In the genomic region with DNA sequence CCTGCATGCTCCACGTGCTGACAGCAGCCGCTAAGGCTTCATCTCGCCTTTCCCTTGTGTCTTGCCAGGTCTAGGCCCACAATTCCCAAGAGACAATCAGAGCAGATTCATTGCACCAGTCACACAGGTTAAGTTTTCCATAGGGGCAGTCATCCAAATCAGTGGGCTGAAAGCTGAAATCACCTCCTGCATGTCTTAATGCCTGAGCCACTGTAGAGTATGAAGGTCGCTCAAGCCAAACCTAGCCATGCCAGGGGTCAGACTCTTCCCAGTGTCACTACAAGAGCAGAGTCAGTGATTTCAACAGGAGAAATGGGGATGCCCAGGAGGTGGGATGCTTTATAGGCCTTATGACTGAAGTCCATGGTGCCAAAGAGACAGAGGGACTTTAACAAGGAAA, we compare ENCODE assay signal across 22 mouse cellular contexts.
"Had no signal": no experiment of that assay in that cellular context is flagged by ENCODE, and none has a peak within 500 bp of the region (broad histone marks: within the 10 kb centered on the region; RNA-seq: fewer than 3 reads in every experiment).

No protein-coding gene starts in this region.

- H3K9me3 ChIP-seq: liver, embryonic 15.5 days; lung, embryonic 15.5 days; midbrain, embryonic 12.5 days; midbrain, embryonic 15.5 days; neural tube, embryonic 13.5 days; neural tube, embryonic 15.5 days had no signal

- ATAC-seq: liver, postnatal 0 days; lung, postnatal 0 days; midbrain, embryonic 15.5 days had no signal

- H3K9ac ChIP-seq: liver, embryonic 15.5 days; liver, postnatal 0 days; lung, embryonic 15.5 days; midbrain, embryonic 12.5 days; midbrain, embryonic 15.5 days; neural tube, embryonic 13.5 days; neural tube, embryonic 15.5 days had no signal

- H3K4me2 ChIP-seq: liver, embryonic 15.5 days; lung, embryonic 15.5 days; midbrain, embryonic 12.5 days; midbrain, embryonic 15.5 days; neural tube, embryonic 13.5 days; neural tube, embryonic 15.5 days had no signal

- H3K27ac ChIP-seq: liver, embryonic 15.5 days; lung, embryonic 15.5 days; macrophage; midbrain, embryonic 12.5 days; midbrain, embryonic 15.5 days; neural tube, embryonic 13.5 days; neural tube, embryonic 15.5 days had no signal

- H3K4me1 ChIP-seq: liver, embryonic 15.5 days; lung, embryonic 15.5 days; megakaryocyte, embryonic 14.5 days had no signal

- H3K27me3 ChIP-seq: liver, embryonic 15.5 days; lung, embryonic 15.5 days; megakaryocyte, embryonic 14.5 days; midbrain, embryonic 15.5 days; neural tube, embryonic 13.5 days; neural tube, embryonic 15.5 days had no signal

- DNase-seq: liver, postnatal 0 days; lung, adult 2 months; lung, postnatal 14 days; lung, postnatal 36 days; retina, postnatal 1 day; right cerebral cortex, adult 18-20 months; right cerebral cortex, postnatal 25 days; right cerebral cortex, postnatal 4 days; spleen, adult 18-20 months; thymus, adult 18-20 months; thymus, postnatal 14 days; thymus, postnatal 36 days had no signal

- H3K4me3 ChIP-seq: liver, embryonic 15.5 days; lung, embryonic 15.5 days; megakaryocyte, embryonic 14.5 days; midbrain, embryonic 12.5 days; midbrain, embryonic 15.5 days; myocyte; neural tube, embryonic 13.5 days; neural tube, embryonic 15.5 days had no signal

- H3K36me3 ChIP-seq: liver, embryonic 15.5 days; lung, embryonic 15.5 days; midbrain, embryonic 12.5 days; midbrain, embryonic 15.5 days; neural tube, embryonic 13.5 days; neural tube, embryonic 15.5 days had no signal
